Mouse (Mus musculus) myocyte (in vitro differentiated cells): ENCODE measurements around the gene Pfkp.

Source experiments
- MAX ChIP-seq: IDR thresholded peaks from one replicate; pipeline ENCODE4 v1.6.1; 2011; ENCODE audit warnings: low read depth, mild to moderate bottlenecking, control low read depth
- MYOG ChIP-seq, 3 experiments: IDR thresholded peaks; one replicate each; pipeline ENCODE4 v1.6.1; 2011; ENCODE audit warnings: control low read depth in 2 of 3, low read depth in 2 of 3, mild to moderate bottlenecking in 2 of 3; ENCODE audit not compliant: insufficient read length in 2 of 3, control insufficient read depth in 1 of 3, insufficient read depth in 1 of 3
- POLR2A ChIP-seq: IDR thresholded peaks from one replicate; pipeline ENCODE4 v1.6.1; 2011; ENCODE audit warnings: low read depth, mild to moderate bottlenecking, control low read depth, moderate library complexity; ENCODE audit not compliant: insufficient read length
- REST ChIP-seq: IDR thresholded peaks from one replicate; pipeline ENCODE4 v1.6.1; 2011; ENCODE audit warnings: mild to moderate bottlenecking, control low read depth, moderate library complexity; ENCODE audit not compliant: insufficient read depth, insufficient read length

DNA sequence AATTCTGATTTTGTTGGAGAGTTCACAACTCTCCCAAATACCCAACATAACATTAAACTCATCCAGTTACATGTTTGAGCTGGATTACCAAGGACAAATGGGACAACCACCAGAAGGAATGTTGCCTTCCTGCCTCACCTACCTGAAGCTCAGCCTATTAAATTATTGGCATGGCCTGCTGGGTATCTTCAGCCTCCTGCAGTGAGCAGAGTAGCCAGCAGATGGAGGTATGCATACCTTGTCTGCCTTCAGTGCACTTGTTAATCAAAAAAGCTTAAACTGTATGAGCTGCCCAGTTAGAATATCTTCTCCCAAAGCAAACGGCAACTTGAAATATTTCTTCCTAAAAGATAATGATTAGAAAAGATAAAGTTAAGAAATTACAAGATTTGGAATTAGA lies 115.9 kb downstream of the Pfkp start:
- no peak for TF ChIP-seq POLR2A
- no peak for TF ChIP-seq MAX
- TF ChIP-seq MYOG (IDR thresholded peaks at IDR 0.05; ENCODE audit: control insufficient read depth in 1 of 3, insufficient read depth in 1 of 3, insufficient read length in 2 of 3, low read depth in 2 of 3) = no peak
- no peak for TF ChIP-seq REST
